Mouse (Mus musculus) lung, embryonic 16.5 days (tissue): ENCODE measurements around the gene Gm3012. TPM values are rescaled to one million over a fixed set of nuclear protein-coding genes. Genes with fewer than 3 reads are reported as not detected.
"Not testable (repeated sequence)": the region's sequence is repeated elsewhere in the genome, so short reads cannot be mapped to it uniquely, and the experiment has no call there.

Experiments used
- ATAC-seq: fragments of 200-750 bp; cut with Nextera tagmentation; 2 replicates; pipeline ENCODE4 v1.8.0; 2017; ENCODE audit warnings: low read depth, mild to moderate bottlenecking, moderate library complexity
- H3K27ac ChIP-seq: fragments of 300-500 bp; sonication (generic); 2 replicates; pipeline ENCODE4 v1.5.1; 2014; ENCODE audit warnings: mild to moderate bottlenecking, control low read depth, low read length
- H3K27me3 ChIP-seq: fragments of 300-500 bp; sonication (generic); 2 replicates; pipeline ENCODE4 v1.6.1; 2014; ENCODE audit warnings: low read depth, low read length, mixed read lengths; ENCODE audit not compliant: control insufficient read depth, insufficient read depth
- H3K36me3 ChIP-seq: fragments of 300-500 bp; sonication (generic); 2 replicates; pipeline ENCODE4 v1.6.1; 2014; ENCODE audit warnings: low read length; ENCODE audit not compliant: control insufficient read depth, insufficient read depth
- H3K4me1 ChIP-seq: fragments of 300-500 bp; sonication (generic); replicated peaks from 2 replicates; pipeline ENCODE4 v1.6.1; 2014; ENCODE audit warnings: low read length, mixed read lengths; ENCODE audit not compliant: control insufficient read depth, insufficient read depth
- H3K4me2 ChIP-seq: fragments of 300-500 bp; sonication (generic); 2 replicates; pipeline ENCODE4 v1.6.1; 2014; ENCODE audit warnings: low read depth, low read length, control low read depth
- H3K4me3 ChIP-seq: fragments of 300-500 bp; sonication (generic); 2 replicates; pipeline ENCODE4 v1.5.1; 2014; ENCODE audit warnings: mild to moderate bottlenecking, low read length, control low read depth
- H3K9ac ChIP-seq: fragments of 300-500 bp; sonication (generic); 2 replicates; pipeline ENCODE4 v1.6.1; 2014; ENCODE audit warnings: low read length, control low read depth
- H3K9me3 ChIP-seq: fragments of 300-500 bp; sonication (generic); 2 replicates; pipeline ENCODE4 v1.6.1; 2016; ENCODE audit warnings: low read length; ENCODE audit not compliant: control insufficient read depth
- WGBS: fragments of 180-500 bp; shearing (Covaris S2); extraction: QIAGEN DNeasy Blood & Tissue Kit; methylation state at CpG from one replicate; pipeline ENCODE4 v1.1.7; 2014; 5-methylcytosine and 5-hydroxymethylcytosine counted together
- polyA plus RNA-seq: library from polyadenylated mRNA; unstranded; fragments of >200 nt; fragmentation: Nextera tagmentation; extraction: Ambion mirVana; gene quantifications from 2 replicates; pipeline ENCODE4 v1.2.1, GENCODE M21; 2015

Gm3012 gene
- not detected in 2 replicates for polyA plus RNA-seq

- not testable (repeated sequence) for H3K27me3 ChIP-seq, H3K4me2 ChIP-seq, H3K27ac ChIP-seq, H3K4me3 ChIP-seq, H3K36me3 ChIP-seq, H3K4me1 ChIP-seq, ATAC-seq, H3K9ac ChIP-seq, H3K9me3 ChIP-seq
- no CpG with 5 or more reads among the region's 2 CpGs for WGBS
Observed at GRCm38 (mm10) chr14:3634212-3634611, at the start of gene Gm3012. TSS of gene Gm3012 (plus strand) at chr14:3634512.

DNA sequence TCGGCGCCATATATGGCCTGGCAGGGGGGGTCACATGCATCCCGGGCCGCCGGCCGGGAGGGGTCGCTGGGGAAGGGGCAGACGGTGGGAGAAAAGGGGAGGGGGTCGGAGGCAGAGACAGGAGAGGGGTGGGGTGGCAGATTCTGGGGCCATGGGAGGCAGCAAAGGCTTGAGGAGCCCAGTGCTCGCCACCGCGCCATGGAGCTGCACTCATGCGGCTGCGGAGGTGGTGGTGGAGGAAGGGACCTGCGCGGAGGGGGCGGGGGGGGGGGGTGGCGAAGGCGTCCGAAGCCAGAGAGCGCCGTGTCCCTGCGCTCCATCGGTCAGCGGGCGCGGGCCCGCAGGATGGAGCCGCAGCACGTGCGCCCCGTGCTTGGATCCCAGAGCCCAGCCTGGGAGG is 17.4 kb downstream of the Gm3012 start, which contains the start of gene Gm3020:
TSS of gene Gm3020 (plus strand) at position 301 of the 400 bp plus-strand sequence.
- H3K4me2 ChIP-seq, H3K4me1 ChIP-seq, H3K27me3 ChIP-seq, H3K9ac ChIP-seq, H3K4me3 ChIP-seq, H3K27ac ChIP-seq, ATAC-seq, H3K36me3 ChIP-seq, H3K9me3 ChIP-seq: not testable (repeated sequence)
- WGBS: no CpG with 5 or more reads among the region's 32 CpGs

DNA sequence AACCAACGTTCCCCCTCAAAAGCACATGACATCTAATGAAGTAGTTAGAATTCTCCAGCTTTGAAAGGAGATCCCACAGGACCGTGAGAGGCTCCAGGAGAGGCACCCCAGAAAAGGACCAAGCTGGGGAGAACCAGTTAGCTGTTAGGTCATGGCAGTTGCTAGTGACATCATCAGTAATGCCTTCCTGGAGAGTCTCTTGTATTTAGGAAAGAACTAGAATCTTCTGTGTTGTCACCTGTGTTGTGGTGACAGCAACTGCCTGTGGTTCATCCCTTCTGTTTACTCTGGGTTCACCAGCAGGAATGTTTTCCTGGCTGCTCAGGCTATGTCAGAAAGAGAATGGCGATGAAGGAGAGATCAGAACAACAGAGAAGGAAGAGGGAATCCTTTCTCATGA is 54.2 kb downstream of the Gm3012 start, which contains the start of gene Gm3043:
TSS of gene Gm3043 (plus strand) at position 301 of the 400 bp plus-strand sequence.
- H3K9ac ChIP-seq, H3K36me3 ChIP-seq, H3K4me1 ChIP-seq, H3K9me3 ChIP-seq, ATAC-seq, H3K4me2 ChIP-seq, H3K4me3 ChIP-seq, H3K27me3 ChIP-seq, H3K27ac ChIP-seq: not testable (repeated sequence)
- WGBS: no CpG with 5 or more reads among the region's 3 CpGs

Other genes with a start within 250 kb of the Gm3012 start
- gene Gm10413, start 239.4 kb upstream of the Gm3012 start, polyA plus RNA-seq: not detected in 2 replicates
- 1.1 TPM in 2 replicates for gene Gm10409, start 221.9 kb upstream of the Gm3012 start, polyA plus RNA-seq
- 0.72 TPM in 1 of 2 replicates, not detected in the other for gene Gm3005, start 206.4 kb upstream of the Gm3012 start, polyA plus RNA-seq
- not detected in 2 replicates for gene Gm10408, start 185.1 kb upstream of the Gm3012 start, polyA plus RNA-seq
- 1.1 TPM in 2 replicates for gene Gm3020, start 17.5 kb downstream of the Gm3012 start, polyA plus RNA-seq
- not detected in 2 replicates for gene Gm3043, start 54.3 kb downstream of the Gm3012 start, polyA plus RNA-seq
- gene Gm3002, start 175.6 kb downstream of the Gm3012 start, polyA plus RNA-seq: 0.26 TPM in 2 replicates
- not detected in 2 replicates for gene Gm3033, start 211.7 kb downstream of the Gm3012 start, polyA plus RNA-seq
- not detected in 2 replicates for gene Gm2916, start 249.7 kb downstream of the Gm3012 start, polyA plus RNA-seq